ENCODE assay signal across 8 mouse cellular contexts in genomic region chr9:122285146-122285832, GRCm38 (mm10). TPM values are rescaled to one million over a fixed set of nuclear protein-coding genes. Genes with fewer than 3 reads are reported as not detected.
DNase-seq lines count a peak whose midpoint lies in the region; ATAC-seq lines count a peak whose summit lies in the region.

No protein-coding gene starts in this region.

- no peak overlapping the region for H3K4me2 ChIP-seq in limb, embryonic 12.5 days
- peak overlapping the region; percentile 17; the same call in 1 of the 2 replicates for H3K4me2 ChIP-seq in stomach, embryonic 14.5 days (replicated peaks; ENCODE audit: low read depth, low read length)

- peaks cover 13% of the 10 kb centered on the region for H3K4me1 ChIP-seq in limb, embryonic 12.5 days (replicated peaks)
- H3K4me1 ChIP-seq in stomach, embryonic 14.5 days (ENCODE audit: control insufficient read depth, insufficient read depth, low read length) = peaks cover 9% of the 10 kb centered on the region; the same call in 1 of the 2 replicates

- 0 out of 2 replicates have a peak overlapping the region, but pooled peaks have one; percentile 29 for H3K27ac ChIP-seq in limb, embryonic 12.5 days
- no peak overlapping the region for H3K27ac ChIP-seq in stomach, embryonic 14.5 days (ENCODE audit: low read length)

- WGBS in limb, embryonic 12.5 days = 12% methylated on average over 6 of the region's 11 CpGs
- 23% methylated on average over 4 of the region's 11 CpGs for WGBS in stomach, embryonic 14.5 days

- H3K9me3 ChIP-seq in limb, embryonic 12.5 days = no peaks in the 10 kb centered on the region
- no peaks in the 10 kb centered on the region for H3K9me3 ChIP-seq in stomach, embryonic 14.5 days (ENCODE audit: control insufficient read depth, low read depth, low read length)

- H3K36me3 ChIP-seq in limb, embryonic 12.5 days = no peaks in the 10 kb centered on the region
- H3K36me3 ChIP-seq in stomach, embryonic 14.5 days (ENCODE audit: control insufficient read depth, insufficient read depth, low read length) = no peaks in the 10 kb centered on the region

- no peaks in the 10 kb centered on the region for H3K27me3 ChIP-seq in limb, embryonic 12.5 days
- H3K27me3 ChIP-seq in stomach, embryonic 14.5 days (ENCODE audit: control insufficient read depth, insufficient read depth, low read length) = no peaks in the 10 kb centered on the region

- 0 out of 2 replicates have a peak, but pooled peaks have one; percentile 39 for ATAC-seq in limb, embryonic 12.5 days (ENCODE audit: insufficient number of reproducible peaks, insufficient read depth, low FRiP score, low TSS enrichment, low read depth)
- peak; percentile 64; the same call in 1 of the 2 replicates for ATAC-seq in stomach, embryonic 14.5 days (ENCODE audit: insufficient number of reproducible peaks, insufficient read depth, low FRiP score, low read depth)

- H3K4me3 ChIP-seq in limb, embryonic 12.5 days (replicated peaks) = no peak overlapping the region
- no peak overlapping the region for H3K4me3 ChIP-seq in stomach, embryonic 14.5 days (ENCODE audit: low read depth, low read length)

- H3K9ac ChIP-seq in limb, embryonic 12.5 days (replicated peaks) = no peak overlapping the region
- no peak overlapping the region for H3K9ac ChIP-seq in stomach, embryonic 14.5 days (replicated peaks; ENCODE audit: low read depth, low read length)

- DNase-seq in CD4-positive, CD25-positive, alpha-beta regulatory T cell, adult 2 months (ENCODE audit: low read depth, low spot score) = peak; percentile 28
- peak; percentile 51 for DNase-seq in NIH3T3 (ENCODE audit: low read depth)
- DNase-seq in forelimb bud, embryonic 11.5 days (ENCODE audit: low read depth, low spot score) = peak; percentile 44
- DNase-seq in frontal cortex, postnatal 25 days (ENCODE audit: low spot score in 2 of 2) = no peak
- DNase-seq in right cerebral cortex, postnatal 14 days = no peak
- DNase-seq in frontal cortex, postnatal 36 days (ENCODE audit: low spot score in 2 of 2) = no peak

RNA-seq across cellular contexts. Expression of gene Ano10, which starts 8.9 kb away (rescaled TPM):
- 31.8 and 33.1 TPM in 2 replicates for polyA plus RNA-seq in limb, embryonic 12.5 days (2016; fragmentation: Nextera tagmentation; extraction: Ambion mirVana)
- polyA plus RNA-seq in stomach, embryonic 14.5 days (2014; fragmentation: Nextera tagmentation; extraction: Ambion mirVana) = 46.0 and 47.4 TPM in 2 replicates

Comparison
In these comparisons a context has a peak if more than half of its experiments do, and no peak if none do; other contexts are left out.
1. DNase-seq: peak in CD4-positive, CD25-positive, alpha-beta regulatory T cell, adult 2 months (single experiment), NIH3T3 (single experiment) and forelimb bud, embryonic 11.5 days (single experiment); none in frontal cortex, postnatal 25 days (0 of 2), right cerebral cortex, postnatal 14 days (single experiment) and frontal cortex, postnatal 36 days (0 of 2).